Mouse (Mus musculus) CD4-positive, CD25-positive, alpha-beta regulatory T cell, adult 2 months (primary cell): ENCODE measurements around the gene Kpna1.

Source experiments
- DNase-seq: peaks from one replicate; pipeline ENCODE4 v3.0.0-alpha.2; 2012; ENCODE audit warnings: low read depth, low spot score

Gene Kpna1

GRCm38 (mm10) chr16:36069819-36070575, 91.4 kb downstream of the Kpna1 start:
- DNase-seq = peak; percentile 44

- no peak for DNase-seq
Observed at GRCm38 (mm10) chr16:36071071-36071449, 92.5 kb downstream of the Kpna1 start.

GRCm38 (mm10) chr16:36071450-36072379, 93.2 kb downstream of the Kpna1 start, which contains the start of the genes Fam162a and Ccdc58:
Gene Fam162a (minus strand): TSS chr16:36071594.
Gene Ccdc58 (plus strand): TSS chr16:36071685.
- peak; percentile 97 for DNase-seq

- DNase-seq = no peak
Observed at GRCm38 (mm10) chr16:36072410-36073011, 94.0 kb downstream of the Kpna1 start.

- DNase-seq = no peak
Observed at GRCm38 (mm10) chr16:36074772-36075171, 96.2 kb downstream of the Kpna1 start.

GRCm38 (mm10) chr16:36079916-36080315, 101.4 kb downstream of the Kpna1 start:
- DNase-seq = no peak
